ENCODE assay signal across 30 mouse cellular contexts in the genomic region with DNA sequence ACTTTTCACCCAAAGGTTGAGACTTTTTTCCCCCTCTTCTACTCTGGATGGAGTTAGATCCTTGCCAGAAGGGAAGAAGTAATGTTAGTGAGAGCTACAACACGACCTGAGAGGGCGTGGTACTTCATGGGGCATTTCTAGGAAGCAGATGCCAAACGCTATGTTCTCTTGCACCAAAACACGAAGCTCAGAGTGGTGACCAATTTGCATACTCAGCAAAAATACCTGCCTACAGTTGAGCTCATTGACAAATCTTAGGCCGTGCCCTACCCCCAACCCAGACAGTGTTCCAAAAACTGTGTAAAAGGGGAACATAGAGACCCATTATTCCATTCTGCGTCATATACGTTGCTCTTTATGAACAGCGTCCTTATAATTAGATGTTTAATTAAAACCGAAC.
"Had no signal": no experiment of that assay in that cellular context is flagged by ENCODE, and none has a peak within 500 bp of the region (broad histone marks: within the 10 kb centered on the region; RNA-seq: fewer than 3 reads in every experiment).

No protein-coding gene starts in this region.

- H3K4me3 ChIP-seq: limb, embryonic 10.5 days; limb, embryonic 12.5 days; limb, embryonic 13.5 days; limb, embryonic 15.5 days; liver, embryonic 12.5 days; liver, embryonic 13.5 days; liver, embryonic 15.5 days; lung, embryonic 15.5 days; megakaryocyte, embryonic 14.5 days; midbrain, embryonic 12.5 days; midbrain, embryonic 13.5 days; myocyte; neural tube, embryonic 12.5 days; neural tube, embryonic 13.5 days had no signal

- H3K9me3 ChIP-seq: limb, embryonic 10.5 days; limb, embryonic 12.5 days; limb, embryonic 13.5 days; limb, embryonic 15.5 days; liver, embryonic 12.5 days; liver, embryonic 13.5 days; liver, embryonic 15.5 days; lung, embryonic 15.5 days; midbrain, embryonic 12.5 days; midbrain, embryonic 13.5 days; neural tube, embryonic 12.5 days; neural tube, embryonic 13.5 days had no signal

- H3K4me2 ChIP-seq: limb, embryonic 12.5 days; limb, embryonic 13.5 days; limb, embryonic 15.5 days; liver, embryonic 11.5 days; liver, embryonic 12.5 days; liver, embryonic 13.5 days; liver, embryonic 15.5 days; lung, embryonic 14.5 days; lung, embryonic 15.5 days; midbrain, embryonic 11.5 days; midbrain, embryonic 12.5 days; midbrain, embryonic 13.5 days; neural tube, embryonic 12.5 days; neural tube, embryonic 13.5 days had no signal

- DNase-seq: left cerebral cortex, postnatal 4 days; liver; liver, embryonic 13.5 days; liver, postnatal 0 days; lung, adult 18-20 months; lung, adult 2 months; lung, embryonic 14.5 days; lung, postnatal 10 days; lung, postnatal 14 days; lung, postnatal 36 days; lung, postnatal 4 days; midbrain, embryonic 14.5 days had no signal

- H3K27ac ChIP-seq: limb, embryonic 10.5 days; limb, embryonic 12.5 days; limb, embryonic 13.5 days; limb, embryonic 15.5 days; liver, embryonic 12.5 days; liver, embryonic 13.5 days; liver, embryonic 14.5 days; liver, embryonic 15.5 days; lung, embryonic 15.5 days; macrophage; midbrain, embryonic 12.5 days; midbrain, embryonic 13.5 days; neural tube, embryonic 12.5 days; neural tube, embryonic 13.5 days had no signal

- H3K9ac ChIP-seq: limb, embryonic 12.5 days; limb, embryonic 13.5 days; limb, embryonic 15.5 days; liver, embryonic 12.5 days; liver, embryonic 13.5 days; liver, embryonic 14.5 days; liver, embryonic 15.5 days; liver, postnatal 0 days; lung, embryonic 14.5 days; lung, embryonic 15.5 days; midbrain, embryonic 12.5 days; midbrain, embryonic 13.5 days; neural tube, embryonic 12.5 days; neural tube, embryonic 13.5 days had no signal

- H3K36me3 ChIP-seq: limb, embryonic 10.5 days; limb, embryonic 12.5 days; limb, embryonic 13.5 days; limb, embryonic 15.5 days; liver, embryonic 12.5 days; liver, embryonic 13.5 days; liver, embryonic 15.5 days; lung, embryonic 15.5 days; midbrain, embryonic 12.5 days; midbrain, embryonic 13.5 days; neural tube, embryonic 12.5 days; neural tube, embryonic 13.5 days had no signal

- ATAC-seq: liver, embryonic 12.5 days; liver, postnatal 0 days; lung, postnatal 0 days; midbrain, embryonic 13.5 days had no signal

- H3K27me3 ChIP-seq: limb, embryonic 12.5 days; limb, embryonic 13.5 days; limb, embryonic 15.5 days; liver, embryonic 12.5 days; liver, embryonic 13.5 days; liver, embryonic 15.5 days; lung, embryonic 15.5 days; megakaryocyte, embryonic 14.5 days; midbrain, embryonic 12.5 days; midbrain, embryonic 13.5 days; neural tube, embryonic 12.5 days; neural tube, embryonic 13.5 days had no signal

- H3K4me1 ChIP-seq: limb, embryonic 10.5 days; limb, embryonic 12.5 days; limb, embryonic 15.5 days; liver, embryonic 12.5 days; liver, embryonic 13.5 days; liver, embryonic 15.5 days; lung, embryonic 15.5 days; megakaryocyte, embryonic 14.5 days; neural tube, embryonic 12.5 days; neural tube, embryonic 13.5 days had no signal
